ENCODE assay signal across 8 mouse cellular contexts in genomic region chr15:93336658-93336924, GRCm38 (mm10). TPM values are rescaled to one million over a fixed set of nuclear protein-coding genes. Genes with fewer than 3 reads are reported as not detected.
DNase-seq lines count a peak whose midpoint lies in the region; ATAC-seq and TF ChIP-seq lines count a peak whose summit lies in the region.

No protein-coding gene starts in this region.

- peak overlapping the region; percentile 99 for H3K27ac ChIP-seq in kidney, postnatal 0 days
- peak overlapping the region; percentile 95 for H3K27ac ChIP-seq in embryonic facial prominence, embryonic 10.5 days (replicated peaks)
- H3K27ac ChIP-seq in hindbrain, embryonic 15.5 days (replicated peaks): peak overlapping the region; percentile 95
- peak overlapping the region; percentile 95 for H3K27ac ChIP-seq in midbrain, embryonic 15.5 days

- H3K4me3 ChIP-seq in kidney, postnatal 0 days (replicated peaks; ENCODE audit: low read depth, low read length): peak overlapping the region; percentile 85
- H3K4me3 ChIP-seq in embryonic facial prominence, embryonic 10.5 days: peak overlapping the region; percentile 87
- H3K4me3 ChIP-seq in hindbrain, embryonic 15.5 days: peak overlapping the region; percentile 91
- H3K4me3 ChIP-seq in midbrain, embryonic 15.5 days: peak overlapping the region; percentile 87

- WGBS in kidney, postnatal 0 days: 0% methylated on average over 33 of the region's 52 CpGs
- 1% methylated on average over 51 of the region's 52 CpGs for WGBS in embryonic facial prominence, embryonic 10.5 days
- under 1% methylated on average over 21 of the region's 52 CpGs for WGBS in hindbrain, embryonic 15.5 days
- WGBS in midbrain, embryonic 15.5 days: 0% methylated on average over 19 of the region's 52 CpGs

- intact Hi-C loops in left cerebral cortex, postnatal 25 days (cut with DNase I): loop anchor here (5.0 kb wide), 1 partner anchor 59 kb away; the partner anchor contains the start of gene Gxylt1

- H3K4me2 ChIP-seq in kidney, postnatal 0 days (ENCODE audit: low read length): peak overlapping the region; percentile 86
- peak overlapping the region; percentile 77 for H3K4me2 ChIP-seq in hindbrain, embryonic 15.5 days
- H3K4me2 ChIP-seq in midbrain, embryonic 15.5 days: peak overlapping the region; percentile 84

- ATAC-seq in kidney, postnatal 0 days (replicated peaks; ENCODE audit: low FRiP score, low read depth): no peak
- peak; percentile 68; the same call in 1 of the 2 replicates for ATAC-seq in hindbrain, embryonic 15.5 days (ENCODE audit: low FRiP score, low read depth)
- no peak for ATAC-seq in midbrain, embryonic 15.5 days (replicated peaks)

- TF ChIP-seq CTCF in kidney, postnatal 0 days (IDR thresholded peaks at IDR 0.05; ENCODE audit: low read depth): no peak

- H3K9ac ChIP-seq in kidney, postnatal 0 days (ENCODE audit: low read depth, low read length): peak overlapping the region; percentile 92
- H3K9ac ChIP-seq in hindbrain, embryonic 15.5 days: peak overlapping the region; percentile 92
- peak overlapping the region; percentile 96 for H3K9ac ChIP-seq in midbrain, embryonic 15.5 days

- no peaks in the 10 kb centered on the region for H3K9me3 ChIP-seq in kidney, postnatal 0 days (replicated peaks; ENCODE audit: low read length)
- no peaks in the 10 kb centered on the region for H3K9me3 ChIP-seq in embryonic facial prominence, embryonic 10.5 days
- no peaks in the 10 kb centered on the region for H3K9me3 ChIP-seq in hindbrain, embryonic 15.5 days
- H3K9me3 ChIP-seq in midbrain, embryonic 15.5 days: no peaks in the 10 kb centered on the region

- no peaks in the 10 kb centered on the region for H3K27me3 ChIP-seq in kidney, postnatal 0 days (ENCODE audit: insufficient read depth, low read length)
- 0 out of 2 replicates have a peak, but pooled peaks cover 3% of the 10 kb centered on the region for H3K27me3 ChIP-seq in embryonic facial prominence, embryonic 10.5 days (replicated peaks; ENCODE audit: low read depth, poor library complexity, severe bottlenecking)
- no peaks in the 10 kb centered on the region for H3K27me3 ChIP-seq in hindbrain, embryonic 15.5 days
- H3K27me3 ChIP-seq in midbrain, embryonic 15.5 days (replicated peaks): no peaks in the 10 kb centered on the region

- no peak for DNase-seq in kidney, postnatal 0 days (ENCODE audit: low spot score)
- DNase-seq in kidney, postnatal 36 days: no peak
- DNase-seq in embryonic facial prominence, embryonic 10.5 days (ENCODE audit: low spot score): no peak
- no peak for DNase-seq in cerebellum, adult 11-12 months
- no peak for DNase-seq in layer of hippocampus, adult 8-10 months (ENCODE audit: low spot score in 2 of 2)
- no peak for DNase-seq in left cerebral cortex, postnatal 25 days (ENCODE audit: low spot score in 2 of 2)

- peaks cover 5% of the 10 kb centered on the region for H3K4me1 ChIP-seq in kidney, postnatal 0 days (replicated peaks; ENCODE audit: insufficient read depth, low read length)
- peaks cover 11% of the 10 kb centered on the region; the same call in 1 of the 2 replicates for H3K4me1 ChIP-seq in embryonic facial prominence, embryonic 10.5 days
- peaks cover 23% of the 10 kb centered on the region for H3K4me1 ChIP-seq in hindbrain, embryonic 15.5 days (replicated peaks)
- peaks cover 23% of the 10 kb centered on the region for H3K4me1 ChIP-seq in midbrain, embryonic 15.5 days

- H3K36me3 ChIP-seq in kidney, postnatal 0 days (ENCODE audit: insufficient read depth, low read length): 0 out of 2 replicates have a peak, but pooled peaks cover 3% of the 10 kb centered on the region
- peaks cover 19% of the 10 kb centered on the region for H3K36me3 ChIP-seq in embryonic facial prominence, embryonic 10.5 days (replicated peaks)
- H3K36me3 ChIP-seq in hindbrain, embryonic 15.5 days: no peaks in the 10 kb centered on the region
- no peaks in the 10 kb centered on the region for H3K36me3 ChIP-seq in midbrain, embryonic 15.5 days (replicated peaks)

RNA-seq across cellular contexts. Expression of gene Yaf2, which starts 0.1 kb away (rescaled TPM):
- polyA plus RNA-seq in kidney, postnatal 0 days (2015; fragmentation: Nextera tagmentation; extraction: Ambion mirVana): 105 and 106 TPM in 2 replicates
- 104 and 113 TPM in 2 replicates for polyA plus RNA-seq in embryonic facial prominence, embryonic 10.5 days (2016; fragmentation: Nextera tagmentation; extraction: Ambion mirVana)
- 128 and 131 TPM in 2 replicates for polyA plus RNA-seq in hindbrain, embryonic 15.5 days (2015; fragmentation: Nextera tagmentation; extraction: Ambion mirVana)
- polyA plus RNA-seq in midbrain, embryonic 15.5 days (2015; fragmentation: Nextera tagmentation; extraction: Ambion mirVana): 121 and 122 TPM in 2 replicates
- 10 to 100 TPM; 81.1 to 91.2 (median 84.0) TPM for total RNA-seq in layer of hippocampus, adult 8-10 months (2022)
- total RNA-seq in left cerebral cortex, postnatal 25 days (2021): 100 to 1,000 TPM; 104 to 108 TPM
